Mouse (Mus musculus): Measurements from ENCODE around the gene Pias1. TPM values are rescaled to one million over a fixed set of nuclear protein-coding genes. Genes with fewer than 3 reads are reported as not detected.

Pias1 gene
- polyA plus RNA-seq, 1 experiment from 2014 or later, result 22.0 TPM

- WGBS, result 42% methylated on average over 2 of the region's 2 CpGs
Observed at GRCm38 (mm10) chr9:62934700-62935400, 52.9 kb downstream of the Pias1 start.

GRCm38 (mm10) chr9:62932575-62933339 lies 55.0 kb downstream of the Pias1 start:
- no peak overlapping the region for H3K9ac ChIP-seq (ENCODE audit: low read depth, low read length)
- no peaks in the 10 kb centered on the region for H3K27me3 ChIP-seq (replicated peaks; ENCODE audit: control insufficient read depth, insufficient read depth, low read length)
- WGBS, result 58% methylated on average over 4 of the region's 4 CpGs
- H3K4me3 ChIP-seq (ENCODE audit: low read depth, low read length), result no peak overlapping the region
- no peak overlapping the region for H3K4me2 ChIP-seq (replicated peaks; ENCODE audit: low read depth)
- TF ChIP-seq CTCF (IDR thresholded peaks at IDR 0.05; ENCODE audit: low read depth), result no peak
- H3K9me3 ChIP-seq (ENCODE audit: control insufficient read depth), result no peaks in the 10 kb centered on the region
- ATAC-seq, result no peak
- no peak overlapping the region for H3K27ac ChIP-seq (ENCODE audit: low read depth, low read length)
- peaks cover 3% of the 10 kb centered on the region; the same call in 1 of the 2 replicates for H3K4me1 ChIP-seq (replicated peaks; ENCODE audit: control insufficient read depth, insufficient read depth, low read length)
- H3K36me3 ChIP-seq (ENCODE audit: control insufficient read depth, insufficient read depth), result no peaks in the 10 kb centered on the region

More at GRCm38 (mm10) chr9:62934700-62935400, 52.9 kb downstream of the Pias1 start:
- H3K4me1 ChIP-seq (replicated peaks; ENCODE audit: control insufficient read depth, insufficient read depth, low read length), result peaks cover 3% of the 10 kb centered on the region; the same call in 1 of the 2 replicates
- ATAC-seq, result no peak
- no peak overlapping the region for H3K4me2 ChIP-seq (replicated peaks; ENCODE audit: low read depth)
- no peak overlapping the region for H3K9ac ChIP-seq (ENCODE audit: low read depth, low read length)
- no peak for TF ChIP-seq CTCF (IDR thresholded peaks at IDR 0.05; ENCODE audit: low read depth)
- no peaks in the 10 kb centered on the region for H3K27me3 ChIP-seq (replicated peaks; ENCODE audit: control insufficient read depth, insufficient read depth, low read length)
- H3K27ac ChIP-seq (ENCODE audit: low read depth, low read length), result no peak overlapping the region
- H3K36me3 ChIP-seq (ENCODE audit: control insufficient read depth, insufficient read depth), result no peaks in the 10 kb centered on the region
- H3K9me3 ChIP-seq (ENCODE audit: control insufficient read depth), result no peaks in the 10 kb centered on the region
- H3K4me3 ChIP-seq (ENCODE audit: low read depth, low read length), result no peak overlapping the region

GRCm38 (mm10) chr9:62924886-62925610 lies 62.7 kb downstream of the Pias1 start:
- Histone ChIP-seq H3K4me2 (replicated peaks; ENCODE audit: low read depth) (no peak overlapping the region), H3K9ac (ENCODE audit: low read depth, low read length) (no peak overlapping the region), H3K27ac (ENCODE audit: low read depth, low read length) (no peak overlapping the region), H3K36me3 (ENCODE audit: control insufficient read depth, insufficient read depth) (peaks cover 5% of the 10 kb centered on the region), H3K4me3 (ENCODE audit: low read depth, low read length) (no peak overlapping the region), H3K4me1 (replicated peaks; ENCODE audit: control insufficient read depth, insufficient read depth, low read length) (no peaks in the 10 kb centered on the region), H3K27me3 (replicated peaks; ENCODE audit: control insufficient read depth, insufficient read depth, low read length) (no peaks in the 10 kb centered on the region), H3K9me3 (ENCODE audit: control insufficient read depth) (no peaks in the 10 kb centered on the region)
- no peak for ATAC-seq
- no peak for TF ChIP-seq CTCF (IDR thresholded peaks at IDR 0.05; ENCODE audit: low read depth)
- WGBS, result 77% methylated on average over 2 of the region's 2 CpGs

- no peaks in the 10 kb centered on the region for H3K9me3 ChIP-seq (ENCODE audit: control insufficient read depth)
- H3K4me2 ChIP-seq (replicated peaks; ENCODE audit: low read depth), result no peak overlapping the region
- H3K27me3 ChIP-seq (replicated peaks; ENCODE audit: control insufficient read depth, insufficient read depth, low read length), result no peaks in the 10 kb centered on the region
- no peaks in the 10 kb centered on the region for H3K4me1 ChIP-seq (replicated peaks; ENCODE audit: control insufficient read depth, insufficient read depth, low read length)
- ATAC-seq, result no peak
- no peak for TF ChIP-seq CTCF (IDR thresholded peaks at IDR 0.05; ENCODE audit: low read depth)
- H3K36me3 ChIP-seq (ENCODE audit: control insufficient read depth, insufficient read depth), result peaks cover 21% of the 10 kb centered on the region
- H3K4me3 ChIP-seq (ENCODE audit: low read depth, low read length), result no peak overlapping the region
- no peak overlapping the region for H3K27ac ChIP-seq (ENCODE audit: low read depth, low read length)
- no peak overlapping the region for H3K9ac ChIP-seq (ENCODE audit: low read depth, low read length)
- WGBS, result 71% methylated on average over 2 of the region's 2 CpGs
Observed at GRCm38 (mm10) chr9:62920877-62921276, 66.8 kb downstream of the Pias1 start.

GRCm38 (mm10) chr9:62917059-62917458 lies 70.7 kb downstream of the Pias1 start:
- Histone ChIP-seq H3K27ac (ENCODE audit: low read depth, low read length) (no peak overlapping the region), H3K4me1 (replicated peaks; ENCODE audit: control insufficient read depth, insufficient read depth, low read length) (no peaks in the 10 kb centered on the region), H3K36me3 (ENCODE audit: control insufficient read depth, insufficient read depth) (peaks cover 27% of the 10 kb centered on the region), H3K9me3 (ENCODE audit: control insufficient read depth) (no peaks in the 10 kb centered on the region), H3K4me3 (ENCODE audit: low read depth, low read length) (no peak overlapping the region), H3K9ac (ENCODE audit: low read depth, low read length) (no peak overlapping the region), H3K27me3 (replicated peaks; ENCODE audit: control insufficient read depth, insufficient read depth, low read length) (no peaks in the 10 kb centered on the region), H3K4me2 (replicated peaks; ENCODE audit: low read depth) (no peak overlapping the region)
- TF ChIP-seq CTCF (IDR thresholded peaks at IDR 0.05; ENCODE audit: low read depth), result no peak
- 95% methylated on average over 1 of the region's 1 CpGs for WGBS
- no peak for ATAC-seq
